ENCODE assay signal across 25 mouse cellular contexts in genomic region chr11:113632303-113632702, GRCm38 (mm10). TPM values are rescaled to one million over a fixed set of nuclear protein-coding genes. Genes with fewer than 3 reads are reported as not detected.
A peak's percentile ranks its signal among the peaks of the same experiment; 100 is the strongest.
DNase-seq lines count a peak whose midpoint lies in the region; ATAC-seq and TF ChIP-seq lines count a peak whose summit lies in the region.
"Had no signal": no experiment of that assay in that cellular context is flagged by ENCODE, and none has a peak within 500 bp of the region (broad histone marks: within the 10 kb centered on the region; RNA-seq: fewer than 3 reads in every experiment).

No protein-coding gene starts in this region.

- TF ChIP-seq CTCF in lung, postnatal 0 days (IDR thresholded peaks at IDR 0.05) = peak; percentile 18; the same call in 1 of the 2 replicates
- no peak for TF ChIP-seq CTCF in lung, adult 2 months (IDR thresholded peaks at IDR 0.05; ENCODE audit: insufficient read depth, low read length)

- no peak for TF ChIP-seq POLR2A in lung, adult 2 months (IDR thresholded peaks at IDR 0.05; ENCODE audit: borderline replicate concordance, extremely low read depth, low read depth, low read length)

- 84% methylated on average over 7 of the region's 7 CpGs for WGBS in forebrain, embryonic 15.5 days
- WGBS in forebrain, embryonic 11.5 days = 79% methylated on average over 7 of the region's 7 CpGs
- WGBS in lung, postnatal 0 days = 57% methylated on average over 7 of the region's 7 CpGs
- 77% methylated on average over 7 of the region's 7 CpGs for WGBS in lung, adult 2 months
- WGBS in stomach, embryonic 14.5 days = 60% methylated on average over 7 of the region's 7 CpGs
- WGBS in heart, embryonic 12.5 days = 72% methylated on average over 7 of the region's 7 CpGs

- no peak overlapping the region for H3K4me2 ChIP-seq in forebrain, embryonic 15.5 days (replicated peaks)
- no peak overlapping the region for H3K4me2 ChIP-seq in forebrain, embryonic 11.5 days (ENCODE audit: low read depth, low read length, severe bottlenecking)
- 0 out of 2 replicates have a peak overlapping the region, but pooled peaks have one; percentile 17 for H3K4me2 ChIP-seq in lung, postnatal 0 days (replicated peaks; ENCODE audit: low read depth, low read length)
- H3K4me2 ChIP-seq in stomach, embryonic 14.5 days (replicated peaks; ENCODE audit: low read depth, low read length) = 0 out of 2 replicates have a peak overlapping the region, but pooled peaks have one; percentile 10
- no peak overlapping the region for H3K4me2 ChIP-seq in heart, embryonic 12.5 days
- H3K4me2 ChIP-seq: heart, embryonic 13.5 days; limb, embryonic 12.5 days; lung, embryonic 14.5 days; midbrain, embryonic 13.5 days had no signal

- no peaks in the 10 kb centered on the region for H3K36me3 ChIP-seq in forebrain, embryonic 15.5 days
- no peaks in the 10 kb centered on the region for H3K36me3 ChIP-seq in forebrain, embryonic 11.5 days (ENCODE audit: control insufficient read depth, insufficient read depth, low read length)
- H3K36me3 ChIP-seq in lung, postnatal 0 days (ENCODE audit: insufficient read depth, low read length) = no peaks in the 10 kb centered on the region
- H3K36me3 ChIP-seq in stomach, embryonic 14.5 days (ENCODE audit: control insufficient read depth, insufficient read depth, low read length) = no peaks in the 10 kb centered on the region
- no peaks in the 10 kb centered on the region for H3K36me3 ChIP-seq in heart, embryonic 12.5 days
- H3K36me3 ChIP-seq: heart, embryonic 13.5 days; limb, embryonic 12.5 days; midbrain, embryonic 13.5 days had no signal

- TF ChIP-seq EP300 in lung, postnatal 0 days (IDR thresholded peaks at IDR 0.05) = no peak

- no peak overlapping the region for H3K9ac ChIP-seq in forebrain, embryonic 15.5 days (replicated peaks)
- H3K9ac ChIP-seq in forebrain, embryonic 11.5 days (ENCODE audit: low read length) = no peak overlapping the region
- H3K9ac ChIP-seq in lung, postnatal 0 days (replicated peaks; ENCODE audit: low read depth) = no peak overlapping the region
- H3K9ac ChIP-seq in stomach, embryonic 14.5 days (replicated peaks; ENCODE audit: low read depth, low read length) = no peak overlapping the region
- no peak overlapping the region for H3K9ac ChIP-seq in heart, embryonic 12.5 days
- H3K9ac ChIP-seq: heart, embryonic 13.5 days; limb, embryonic 12.5 days; lung, embryonic 14.5 days; midbrain, embryonic 13.5 days had no signal

- no peak for ATAC-seq in forebrain, embryonic 15.5 days (replicated peaks)
- no peak for ATAC-seq in forebrain, embryonic 11.5 days (replicated peaks; ENCODE audit: low FRiP score)
- no peak for ATAC-seq in lung, postnatal 0 days
- ATAC-seq in stomach, embryonic 14.5 days (ENCODE audit: insufficient number of reproducible peaks, insufficient read depth, low FRiP score, low read depth) = no peak
- ATAC-seq in heart, embryonic 12.5 days (ENCODE audit: insufficient number of reproducible peaks, low FRiP score) = no peak
- ATAC-seq: forebrain, embryonic 16.5 days; hindbrain, postnatal 0 days; midbrain, embryonic 13.5 days had no signal

- no peak for DNase-seq in forebrain, embryonic 11.5 days (ENCODE audit: low spot score)
- DNase-seq in lung, postnatal 0 days (ENCODE audit: low spot score) = no peak
- no peak for DNase-seq in lung, adult 2 months
- no peak for DNase-seq in c-Kit-positive CD71-positive TER-119-positive erythroid progenitor cells, embryonic 14.5 days (ENCODE audit: low spot score)
- DNase-seq: adrenal gland, postnatal 14 days; cerebellum, adult 9-10 months; gastrocnemius, postnatal 25 days; heart, adult 18-20 months; heart, postnatal 14 days; kidney, adult 18-20 months; layer of hippocampus, postnatal 36 days; lung, embryonic 14.5 days; lung, postnatal 36 days; right cerebral cortex, adult 18-20 months; thymus, postnatal 14 days had no signal

- no peaks in the 10 kb centered on the region for H3K27me3 ChIP-seq in forebrain, embryonic 15.5 days
- no peaks in the 10 kb centered on the region for H3K27me3 ChIP-seq in forebrain, embryonic 11.5 days (ENCODE audit: control insufficient read depth, insufficient read depth, low read length)
- no peaks in the 10 kb centered on the region for H3K27me3 ChIP-seq in lung, postnatal 0 days (replicated peaks; ENCODE audit: insufficient read depth, low read length)
- H3K27me3 ChIP-seq in stomach, embryonic 14.5 days (ENCODE audit: control insufficient read depth, insufficient read depth, low read length) = no peaks in the 10 kb centered on the region
- peaks cover 7% of the 10 kb centered on the region; the same call in 1 of the 2 replicates for H3K27me3 ChIP-seq in heart, embryonic 12.5 days (replicated peaks)
- H3K27me3 ChIP-seq: limb, embryonic 12.5 days had no signal

- no peak overlapping the region for H3K4me3 ChIP-seq in forebrain, embryonic 15.5 days
- no peak overlapping the region for H3K4me3 ChIP-seq in forebrain, embryonic 11.5 days (ENCODE audit: low read depth, low read length)
- H3K4me3 ChIP-seq in lung, postnatal 0 days (ENCODE audit: low read depth, low read length) = no peak overlapping the region
- H3K4me3 ChIP-seq in lung, adult 2 months (replicated peaks; ENCODE audit: extremely low read depth, low read depth, low read length) = no peak overlapping the region
- no peak overlapping the region for H3K4me3 ChIP-seq in stomach, embryonic 14.5 days (ENCODE audit: low read depth, low read length)
- no peak overlapping the region for H3K4me3 ChIP-seq in heart, embryonic 12.5 days
- H3K4me3 ChIP-seq: heart, embryonic 13.5 days; limb, embryonic 12.5 days; megakaryocyte, embryonic 14.5 days; midbrain, embryonic 13.5 days; myocyte had no signal

- 0 out of 2 replicates have a peak overlapping the region, but pooled peaks have one; percentile 31 for H3K27ac ChIP-seq in forebrain, embryonic 15.5 days (replicated peaks)
- H3K27ac ChIP-seq in forebrain, embryonic 11.5 days (ENCODE audit: low read depth, low read length) = no peak overlapping the region
- H3K27ac ChIP-seq in lung, postnatal 0 days (ENCODE audit: low read length) = no peak overlapping the region
- H3K27ac ChIP-seq in stomach, embryonic 14.5 days (ENCODE audit: low read length) = peak overlapping the region; percentile 10; the same call in 1 of the 2 replicates
- H3K27ac ChIP-seq in heart, embryonic 12.5 days (ENCODE audit: poor library complexity, severe bottlenecking) = no peak overlapping the region
- H3K27ac ChIP-seq: heart, embryonic 13.5 days; hindbrain, postnatal 0 days; limb, embryonic 12.5 days; midbrain, embryonic 13.5 days had no signal

- H3K9me3 ChIP-seq in forebrain, embryonic 15.5 days = no peaks in the 10 kb centered on the region
- H3K9me3 ChIP-seq in forebrain, embryonic 11.5 days (ENCODE audit: control insufficient read depth, low read length) = no peaks in the 10 kb centered on the region
- H3K9me3 ChIP-seq in lung, postnatal 0 days (ENCODE audit: low read length) = no peaks in the 10 kb centered on the region
- no peaks in the 10 kb centered on the region for H3K9me3 ChIP-seq in stomach, embryonic 14.5 days (ENCODE audit: control insufficient read depth, low read depth, low read length)
- H3K9me3 ChIP-seq in heart, embryonic 12.5 days (replicated peaks) = no peaks in the 10 kb centered on the region
- H3K9me3 ChIP-seq: heart, embryonic 13.5 days; limb, embryonic 12.5 days; midbrain, embryonic 13.5 days had no signal

- peaks cover 6% of the 10 kb centered on the region; the same call in 1 of the 2 replicates for H3K4me1 ChIP-seq in forebrain, embryonic 15.5 days
- no peaks in the 10 kb centered on the region for H3K4me1 ChIP-seq in forebrain, embryonic 11.5 days (replicated peaks; ENCODE audit: control insufficient read depth, insufficient read depth, low read length)
- no peaks in the 10 kb centered on the region for H3K4me1 ChIP-seq in lung, postnatal 0 days (ENCODE audit: insufficient read depth, low read depth, low read length)
- no peaks in the 10 kb centered on the region for H3K4me1 ChIP-seq in lung, adult 2 months (ENCODE audit: control insufficient read depth, insufficient read depth, low read length)
- H3K4me1 ChIP-seq in stomach, embryonic 14.5 days (ENCODE audit: control insufficient read depth, insufficient read depth, low read length) = no peaks in the 10 kb centered on the region
- H3K4me1 ChIP-seq in heart, embryonic 12.5 days (replicated peaks) = no peaks in the 10 kb centered on the region
- H3K4me1 ChIP-seq: heart, embryonic 13.5 days; limb, embryonic 12.5 days; megakaryocyte, embryonic 14.5 days; midbrain, embryonic 13.5 days had no signal

RNA-seq across cellular contexts. Expression of gene Sstr2, which starts 13.2 kb away (rescaled TPM):
- polyA plus RNA-seq in forebrain, embryonic 15.5 days (2015; fragmentation: Nextera tagmentation; extraction: Ambion mirVana) = 85.6 and 102 TPM in 2 replicates
- polyA plus RNA-seq in forebrain, embryonic 11.5 days (2014; fragmentation: Nextera tagmentation; extraction: Ambion mirVana) = 10.5 and 10.7 TPM in 2 replicates
- polyA plus RNA-seq in lung, postnatal 0 days (2015; fragmentation: Nextera tagmentation; extraction: Ambion mirVana) = 3.9 and 4.0 TPM in 2 replicates
- 2.6 and 4.0 TPM in 2 replicates for polyA plus RNA-seq in lung, adult 2 months (2012; rRNA removed)
- polyA plus RNA-seq in stomach, embryonic 14.5 days (2014; fragmentation: Nextera tagmentation; extraction: Ambion mirVana) = 0.56 and 2.0 TPM in 2 replicates
- polyA plus RNA-seq in heart, embryonic 12.5 days (2016; fragmentation: Nextera tagmentation; extraction: Ambion mirVana) = 0.19 and 0.42 TPM in 2 replicates

RNA-seq across cellular contexts. Expression of gene Cog1, which starts 16.7 kb away (rescaled TPM):
- 36.9 and 37.6 TPM in 2 replicates for polyA plus RNA-seq in forebrain, embryonic 15.5 days (2015; fragmentation: Nextera tagmentation; extraction: Ambion mirVana)
- 36.2 and 39.4 TPM in 2 replicates for polyA plus RNA-seq in forebrain, embryonic 11.5 days (2014; fragmentation: Nextera tagmentation; extraction: Ambion mirVana)
- 18.6 and 19.0 TPM in 2 replicates for polyA plus RNA-seq in lung, postnatal 0 days (2015; fragmentation: Nextera tagmentation; extraction: Ambion mirVana)
- 43.9 and 45.9 TPM in 2 replicates for polyA plus RNA-seq in lung, adult 2 months (2012; rRNA removed)
- polyA plus RNA-seq in stomach, embryonic 14.5 days (2014; fragmentation: Nextera tagmentation; extraction: Ambion mirVana) = 20.7 and 24.4 TPM in 2 replicates
- 20.9 and 21.7 TPM in 2 replicates for polyA plus RNA-seq in heart, embryonic 12.5 days (2016; fragmentation: Nextera tagmentation; extraction: Ambion mirVana)

RNA-seq across cellular contexts. Expression of gene Slc39a11, which starts 17.6 kb away (rescaled TPM):
- 39.6 and 42.2 TPM in 2 replicates for polyA plus RNA-seq in forebrain, embryonic 15.5 days (2015; fragmentation: Nextera tagmentation; extraction: Ambion mirVana)
- 18.4 and 20.6 TPM in 2 replicates for polyA plus RNA-seq in forebrain, embryonic 11.5 days (2014; fragmentation: Nextera tagmentation; extraction: Ambion mirVana)
- 14.3 and 15.1 TPM in 2 replicates for polyA plus RNA-seq in lung, postnatal 0 days (2015; fragmentation: Nextera tagmentation; extraction: Ambion mirVana)
- 15.3 and 16.9 TPM in 2 replicates for polyA plus RNA-seq in lung, adult 2 months (2012; rRNA removed)
- polyA plus RNA-seq in stomach, embryonic 14.5 days (2014; fragmentation: Nextera tagmentation; extraction: Ambion mirVana) = 18.6 and 24.0 TPM in 2 replicates
- 19.0 and 22.4 TPM in 2 replicates for polyA plus RNA-seq in heart, embryonic 12.5 days (2016; fragmentation: Nextera tagmentation; extraction: Ambion mirVana)

RNA-seq across cellular contexts. Expression of gene Fam104a, which starts 51.7 kb away (rescaled TPM):
- 47.1 and 47.2 TPM in 2 replicates for polyA plus RNA-seq in forebrain, embryonic 15.5 days (2015; fragmentation: Nextera tagmentation; extraction: Ambion mirVana)
- polyA plus RNA-seq in forebrain, embryonic 11.5 days (2014; fragmentation: Nextera tagmentation; extraction: Ambion mirVana) = 57.4 and 60.3 TPM in 2 replicates
- polyA plus RNA-seq in lung, postnatal 0 days (2015; fragmentation: Nextera tagmentation; extraction: Ambion mirVana) = 41.3 and 44.1 TPM in 2 replicates
- 21.2 and 31.7 TPM in 2 replicates for polyA plus RNA-seq in lung, adult 2 months (2012; rRNA removed)
- polyA plus RNA-seq in stomach, embryonic 14.5 days (2014; fragmentation: Nextera tagmentation; extraction: Ambion mirVana) = 46.8 and 51.2 TPM in 2 replicates
- polyA plus RNA-seq in heart, embryonic 12.5 days (2016; fragmentation: Nextera tagmentation; extraction: Ambion mirVana) = 53.0 and 53.3 TPM in 2 replicates

RNA-seq across cellular contexts. Expression of gene D11Wsu47e, which starts 51.9 kb away (rescaled TPM):
- 25.2 and 27.6 TPM in 2 replicates for polyA plus RNA-seq in forebrain, embryonic 15.5 days (2015; fragmentation: Nextera tagmentation; extraction: Ambion mirVana)
- 26.5 and 27.4 TPM in 2 replicates for polyA plus RNA-seq in forebrain, embryonic 11.5 days (2014; fragmentation: Nextera tagmentation; extraction: Ambion mirVana)
- polyA plus RNA-seq in lung, postnatal 0 days (2015; fragmentation: Nextera tagmentation; extraction: Ambion mirVana) = 10.3 and 11.9 TPM in 2 replicates
- 6.2 and 7.1 TPM in 2 replicates for polyA plus RNA-seq in lung, adult 2 months (2012; rRNA removed)
- polyA plus RNA-seq in stomach, embryonic 14.5 days (2014; fragmentation: Nextera tagmentation; extraction: Ambion mirVana) = 21.3 and 25.4 TPM in 2 replicates
- polyA plus RNA-seq in heart, embryonic 12.5 days (2016; fragmentation: Nextera tagmentation; extraction: Ambion mirVana) = 19.0 and 20.7 TPM in 2 replicates

Comparison
In these comparisons a context has a peak if more than half of its experiments do, and no peak if none do; other contexts are left out.
1. H3K27ac ChIP-seq: peak in forebrain, embryonic 15.5 days (single experiment) and stomach, embryonic 14.5 days (single experiment); none in forebrain, embryonic 11.5 days (single experiment), lung, postnatal 0 days (single experiment) and heart, embryonic 12.5 days (single experiment).
2. H3K4me2 ChIP-seq: peak in lung, postnatal 0 days (single experiment) and stomach, embryonic 14.5 days (single experiment); none in forebrain, embryonic 15.5 days (single experiment), forebrain, embryonic 11.5 days (single experiment) and heart, embryonic 12.5 days (single experiment).